Mouse (Mus musculus) lung, postnatal 36 days (tissue): Measurements from ENCODE around the gene Stk24.
"Not testable (repeated sequence)": the region's sequence is repeated elsewhere in the genome, so short reads cannot be mapped to it uniquely, and the experiment has no call there.

ENCODE experiments used
- DNase-seq: peaks from one replicate; pipeline ENCODE4 v3.0.0; 2022; ENCODE audit warnings: mixed read lengths

The Stk24 gene

GRCm38 (mm10) chr14:121379827-121380145, at the start of gene Stk24:
Stk24 (minus strand) TSS chr14:121380011.
- DNase-seq: peak; percentile 68

GRCm38 (mm10) chr14:121428148-121428547, 48.3 kb upstream of the Stk24 start:
- no peak for DNase-seq

GRCm38 (mm10) chr14:121426743-121427142, 46.9 kb upstream of the Stk24 start:
- peak; percentile 62 for DNase-seq

- no peak for DNase-seq
Observed at GRCm38 (mm10) chr14:121425004-121425793, 45.4 kb upstream of the Stk24 start.

DNA sequence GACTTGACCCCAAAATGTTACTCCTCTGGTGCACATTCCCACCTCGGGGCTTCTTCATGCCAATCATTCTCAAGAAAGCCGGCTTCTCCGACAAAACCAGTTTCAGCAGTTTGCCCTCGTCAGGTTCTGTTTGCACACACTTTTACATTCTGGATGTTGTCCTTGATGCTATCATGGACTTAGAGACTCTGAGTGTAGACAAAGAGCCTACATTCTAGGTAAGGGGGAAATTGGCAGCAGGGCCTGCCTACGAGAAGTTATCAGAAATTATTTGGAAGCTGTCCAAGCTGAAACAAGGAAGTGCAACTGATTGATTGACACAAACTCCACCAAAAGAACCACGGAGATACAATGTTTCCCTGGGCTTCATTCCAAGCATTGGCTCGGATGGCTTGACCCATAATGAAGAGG, 43.5 kb upstream of the Stk24 start:
- peak; percentile 75 for DNase-seq

DNA sequence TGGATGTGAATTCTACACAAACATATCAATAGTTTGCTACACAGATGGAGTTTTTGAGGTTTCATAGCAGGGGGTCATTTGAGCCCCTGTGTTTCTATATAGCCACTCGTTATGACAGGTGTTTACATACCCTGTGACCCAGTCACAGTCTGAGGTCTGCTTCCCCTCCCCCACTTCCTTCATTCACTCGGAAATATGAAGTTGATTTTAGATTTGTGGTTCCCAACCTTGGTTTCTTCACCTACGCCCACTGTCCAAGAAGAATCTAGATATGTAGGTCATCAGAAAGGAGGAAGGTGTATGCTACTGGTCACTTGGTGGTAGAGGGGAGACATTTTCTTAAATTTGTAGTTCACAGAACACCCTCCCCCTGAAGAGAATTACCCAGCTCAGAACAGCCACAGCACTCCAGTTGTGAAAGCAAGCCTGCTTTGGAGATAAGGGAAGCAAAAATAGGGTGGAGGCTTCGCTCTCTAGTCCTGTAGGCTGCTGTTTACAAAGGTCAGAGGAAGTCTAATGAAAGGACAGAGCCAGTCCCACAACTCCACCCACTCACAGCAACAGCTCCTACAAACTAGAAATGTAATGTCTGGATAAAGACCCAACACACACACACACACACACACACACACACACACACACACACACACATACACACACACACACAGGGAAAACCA, 43.0 kb upstream of the Stk24 start:
- DNase-seq: peak; percentile 82

DNA sequence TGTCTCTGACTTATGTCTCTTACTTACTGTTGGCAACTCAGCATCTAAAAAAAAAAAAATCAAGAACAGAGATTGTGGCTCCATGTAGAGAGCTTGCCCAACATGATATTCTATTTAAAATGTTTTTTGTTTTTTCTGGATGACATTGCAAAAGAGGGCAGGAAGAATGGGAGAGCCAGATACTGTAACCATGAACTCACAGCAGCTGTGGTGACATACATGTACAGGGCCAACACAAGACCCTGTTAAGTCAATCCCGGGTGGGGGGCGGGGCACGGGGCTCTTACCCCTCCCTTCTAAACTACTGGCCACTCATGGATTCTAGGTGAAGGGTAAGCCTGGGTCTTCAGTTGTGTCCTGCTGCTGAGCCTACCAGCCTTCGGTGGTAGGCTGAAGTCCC, 42.2 kb upstream of the Stk24 start:
- no peak for DNase-seq

DNA sequence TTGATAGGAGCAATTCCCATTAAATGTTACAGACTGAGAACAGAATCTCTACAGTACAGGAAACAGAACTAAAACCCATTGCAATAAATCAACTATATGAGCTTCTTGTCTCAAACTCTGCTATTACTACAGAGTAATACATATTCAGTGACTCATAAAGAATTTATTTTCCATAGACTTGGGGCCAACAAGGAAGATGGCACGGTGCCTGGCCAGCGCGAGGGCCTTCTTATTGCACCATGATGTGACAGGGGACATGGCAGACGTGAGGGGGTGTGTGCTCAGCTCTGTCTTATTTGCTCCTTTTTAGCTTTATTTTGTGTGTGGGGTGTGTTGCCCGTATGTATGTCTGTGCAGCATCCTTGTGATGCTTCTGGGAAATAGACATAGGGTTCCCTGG, 37.8 kb upstream of the Stk24 start:
- peak; percentile 65 for DNase-seq

GRCm38 (mm10) chr14:121416626-121417319, 37.0 kb upstream of the Stk24 start:
- DNase-seq: no peak

- DNase-seq: no peak
Observed at GRCm38 (mm10) chr14:121414635-121415241, 34.9 kb upstream of the Stk24 start.

DNA sequence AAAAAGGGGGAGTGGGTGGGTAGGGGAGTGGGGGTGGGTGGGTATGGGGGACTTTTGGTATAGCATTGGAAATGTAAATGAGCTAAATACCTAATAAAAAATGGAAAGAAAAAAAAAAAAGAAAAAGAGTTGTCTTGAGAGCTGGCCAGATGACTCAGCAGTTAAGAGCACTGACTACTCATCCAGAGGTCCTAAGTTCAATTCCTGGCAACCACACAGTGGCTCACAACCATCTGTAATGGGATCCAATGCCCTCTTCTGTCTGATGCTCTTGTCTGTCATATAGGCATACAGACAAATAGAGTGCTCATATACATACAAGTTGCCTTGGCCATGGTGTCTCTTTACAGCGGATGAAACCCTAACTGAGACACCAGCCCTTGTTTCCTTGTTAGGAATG, 33.9 kb upstream of the Stk24 start:
- not testable (repeated sequence) for DNase-seq

- no peak for DNase-seq
Observed at GRCm38 (mm10) chr14:121408944-121409343, 29.1 kb upstream of the Stk24 start.

DNA sequence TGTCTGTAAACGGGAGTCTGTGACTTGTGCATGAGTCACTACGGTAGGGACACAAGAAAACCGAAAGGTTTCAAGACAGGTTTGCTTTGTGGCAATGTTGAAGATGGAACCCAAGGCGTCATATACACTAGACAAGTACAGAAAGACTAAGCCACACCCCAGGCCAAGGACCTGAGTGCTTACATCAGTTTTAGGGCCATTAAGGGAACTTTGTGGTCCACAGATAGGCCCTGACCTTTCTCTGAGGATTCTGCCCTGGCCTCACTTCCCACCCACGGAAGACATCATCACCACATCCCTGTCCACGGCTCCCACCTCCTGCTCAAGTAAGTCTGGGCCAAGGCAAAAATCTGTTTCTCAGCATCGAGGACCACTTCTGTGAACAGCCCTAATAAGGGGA, 27.1 kb upstream of the Stk24 start:
- no peak for DNase-seq

GRCm38 (mm10) chr14:121405546-121405945, 25.7 kb upstream of the Stk24 start:
- no peak for DNase-seq

- no peak for DNase-seq
Observed at GRCm38 (mm10) chr14:121405120-121405519, 25.3 kb upstream of the Stk24 start.

DNA sequence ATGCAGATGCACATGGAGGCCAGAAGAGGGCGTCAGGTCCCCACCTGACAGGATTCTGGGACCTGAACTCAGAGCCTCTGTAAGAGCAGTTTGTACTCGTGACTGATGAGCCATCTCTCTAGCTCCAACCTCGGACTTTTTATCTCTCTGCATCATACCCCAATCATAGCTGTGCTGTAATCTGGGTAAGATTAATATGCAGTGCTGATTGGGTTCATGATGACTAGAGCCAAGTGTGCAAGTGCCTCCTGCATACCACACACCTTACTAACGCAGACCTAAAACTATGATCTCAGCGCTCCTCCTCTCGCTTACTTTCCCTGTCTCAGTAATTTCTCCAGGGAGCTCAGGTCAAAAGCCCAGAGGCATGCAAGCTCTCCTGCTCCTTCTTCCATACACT, 19.9 kb upstream of the Stk24 start:
- no peak for DNase-seq

GRCm38 (mm10) chr14:121397471-121397870, 17.7 kb upstream of the Stk24 start:
- DNase-seq: no peak

- no peak for DNase-seq
Observed at GRCm38 (mm10) chr14:121395125-121395524, 15.3 kb upstream of the Stk24 start.

DNA sequence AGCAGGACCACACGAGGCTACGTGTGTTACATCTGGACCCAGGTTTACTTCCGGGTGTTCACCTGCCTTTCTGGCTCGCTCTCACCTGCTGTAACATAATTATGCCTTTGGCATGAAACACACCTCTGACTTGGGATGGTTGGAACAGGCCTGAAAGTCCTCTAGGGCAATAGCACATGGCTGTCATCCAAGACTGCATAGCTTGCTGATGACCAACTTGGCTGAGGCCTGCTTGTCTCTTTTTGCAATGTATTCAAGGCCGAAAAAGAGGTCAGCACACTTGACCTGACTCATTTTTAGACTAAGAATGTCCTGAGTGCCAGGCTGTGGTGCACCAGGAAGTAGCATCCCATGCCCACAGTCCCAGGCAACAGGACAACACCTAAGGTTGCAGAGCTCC, 12.1 kb upstream of the Stk24 start:
- peak; percentile 86 for DNase-seq

DNA sequence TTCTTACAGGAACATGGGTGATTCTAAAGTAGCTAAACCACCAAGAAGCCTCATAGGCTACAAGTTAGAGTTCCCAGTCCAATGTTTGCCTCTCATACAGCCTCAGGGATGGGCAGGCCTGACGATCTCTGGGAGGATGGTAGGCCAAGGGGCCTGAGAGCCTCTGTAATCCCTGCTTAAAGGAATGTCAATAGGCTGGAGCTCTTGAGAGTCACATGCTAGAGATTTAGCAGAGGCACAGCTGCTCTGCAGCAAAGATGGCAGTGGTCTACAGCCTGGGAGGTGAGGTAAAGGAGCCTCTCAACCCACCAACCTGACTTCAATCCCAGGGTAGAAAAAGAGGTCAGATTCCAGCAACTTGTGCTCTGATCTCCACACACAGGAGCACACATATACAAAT, 7.9 kb upstream of the Stk24 start:
- DNase-seq: no peak

GRCm38 (mm10) chr14:121385440-121385839, 5.6 kb upstream of the Stk24 start:
- no peak for DNase-seq

- peak; percentile 52 for DNase-seq
Observed at GRCm38 (mm10) chr14:121383801-121384200, 4.0 kb upstream of the Stk24 start.

GRCm38 (mm10) chr14:121379116-121379826, 540 bp downstream of the Stk24 start:
- peak; percentile 82 for DNase-seq
